Mouse (Mus musculus) lung, postnatal 4 days (tissue): ENCODE data around the gene Gm49510.

Experiments
- DNase-seq, 2 experiments: peaks; one replicate each; pipeline ENCODE4 v3.0.0; 2021

Gene Gm49510

GRCm38 (mm10) chr15:78878792-78879516 lies 20.5 kb upstream of the Gm49510 start:
- peak; percentile 62 to 78 for DNase-seq

GRCm38 (mm10) chr15:78880432-78880831 lies 19.0 kb upstream of the Gm49510 start:
- no peak for DNase-seq

GRCm38 (mm10) chr15:78881828-78882227 lies 17.6 kb upstream of the Gm49510 start:
- no peak for DNase-seq

GRCm38 (mm10) chr15:78889401-78889853 lies 10.0 kb upstream of the Gm49510 start:
- peak; percentile 50 to 59 for DNase-seq

GRCm38 (mm10) chr15:78892440-78892839 lies 7.0 kb upstream of the Gm49510 start:
- DNase-seq: no peak

- peak in 1 of 2 experiments; percentile 53 for DNase-seq
Measured at GRCm38 (mm10) chr15:78894726-78895125, 4.7 kb upstream of the Gm49510 start.

- no peak for DNase-seq
Measured at GRCm38 (mm10) chr15:78895741-78896140, 3.7 kb upstream of the Gm49510 start.

GRCm38 (mm10) chr15:78896149-78896548 lies 3.3 kb upstream of the Gm49510 start:
- DNase-seq: peak; percentile 63

GRCm38 (mm10) chr15:78897488-78897887 lies 2.0 kb upstream of the Gm49510 start:
- no peak for DNase-seq

GRCm38 (mm10) chr15:78898507-78899001 lies 913 bp upstream of the Gm49510 start:
- DNase-seq: no peak

- peak; percentile 84 to 87 for DNase-seq
Measured at GRCm38 (mm10) chr15:78899740-78900584, 495 bp downstream of the Gm49510 start, which contains the start of gene Sh3bp1. Gene Sh3bp1, plus strand, starts transcription at chr15:78899768.

- peak in 1 of 2 experiments; percentile 57 for DNase-seq
Measured at GRCm38 (mm10) chr15:78900585-78901421, 1.3 kb downstream of the Gm49510 start.

GRCm38 (mm10) chr15:78901422-78901789 lies 1.9 kb downstream of the Gm49510 start:
- no peak for DNase-seq

- peak; percentile 64 to 90 for DNase-seq
Measured at GRCm38 (mm10) chr15:78903243-78903642, 3.8 kb downstream of the Gm49510 start.

- no peak for DNase-seq
Measured at GRCm38 (mm10) chr15:78908399-78908798, 8.9 kb downstream of the Gm49510 start.

- DNase-seq: no peak
Measured at GRCm38 (mm10) chr15:78908982-78909381, 9.5 kb downstream of the Gm49510 start.

GRCm38 (mm10) chr15:78912040-78912439 lies 12.6 kb downstream of the Gm49510 start:
- peak in 1 of 2 experiments; percentile 61 for DNase-seq

- peak; percentile 95 to 98 for DNase-seq
Measured at GRCm38 (mm10) chr15:78913632-78914090, 14.2 kb downstream of the Gm49510 start, which contains the start of gene Pdxp. Gene Pdxp, plus strand, starts transcription at chr15:78913919.

GRCm38 (mm10) chr15:78914091-78914822 lies 14.8 kb downstream of the Gm49510 start:
- no peak for DNase-seq

- no peak for DNase-seq
Measured at GRCm38 (mm10) chr15:78914823-78915659, 15.6 kb downstream of the Gm49510 start.

- DNase-seq: peak; percentile 66 to 78
Measured at GRCm38 (mm10) chr15:78915660-78916017, 16.2 kb downstream of the Gm49510 start.
